Mouse (Mus musculus) ES-Bruce4 (cell line): Measurements from ENCODE around the gene Oas1d.

Source experiments
- CTCF ChIP-seq: IDR thresholded peaks from one replicate; pipeline ENCODE4 v1.8.1; 2011; ENCODE audit warnings: low read depth, low read length
- POLR2A ChIP-seq: IDR thresholded peaks from one replicate; pipeline ENCODE4 v1.8.1; 2011; ENCODE audit warnings: low read length; ENCODE audit not compliant: insufficient read depth

DNA sequence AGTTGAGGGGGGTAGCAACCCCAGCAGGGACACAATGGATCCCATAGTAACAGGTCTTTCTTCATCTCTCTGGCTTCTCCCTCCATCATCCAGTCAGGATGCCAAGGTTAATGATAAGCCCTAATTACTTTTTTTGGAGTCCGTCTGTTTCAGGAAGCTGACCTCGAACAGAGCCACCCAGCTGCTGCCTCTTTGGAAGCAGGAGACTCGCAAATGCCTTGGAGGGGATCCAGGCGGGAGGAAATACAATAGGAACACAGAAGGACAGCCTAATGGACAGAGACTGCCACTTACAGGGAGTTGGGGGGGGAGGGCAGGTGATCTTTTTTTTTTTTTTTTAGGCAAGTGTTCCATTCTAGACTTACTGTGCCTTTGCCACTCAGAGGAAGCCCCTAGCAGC, 55.4 kb downstream of the Oas1d start:
- no peak for TF ChIP-seq POLR2A
- TF ChIP-seq CTCF, result no peak
